Mouse (Mus musculus) midbrain, embryonic 15.5 days (tissue): ENCODE results near the gene Mrpl23. TPM values are rescaled to one million over a fixed set of nuclear protein-coding genes. Genes with fewer than 3 reads are reported as not detected.
A peak's percentile ranks its signal among the peaks of the same experiment; 100 is the strongest.

Experiments
- ATAC-seq: fragments of 200-750 bp; cut with Nextera tagmentation; replicated peaks from 2 replicates; pipeline ENCODE4 v1.8.0; 2017; ENCODE audit warnings: moderate TSS enrichment
- H3K27ac ChIP-seq: fragments of 300-500 bp; sonication (generic); 2 replicates; pipeline ENCODE4 v1.5.1; 2015; ENCODE audit warnings: mild to moderate bottlenecking, inconsistent platforms
- H3K27me3 ChIP-seq: fragments of 300-500 bp; sonication (generic); replicated peaks from 2 replicates; pipeline ENCODE4 v1.6.1; 2015; ENCODE audit warnings: inconsistent platforms
- H3K36me3 ChIP-seq: fragments of 300-500 bp; sonication (generic); replicated peaks from 2 replicates; pipeline ENCODE4 v1.6.1; 2015; ENCODE audit warnings: inconsistent platforms
- H3K4me1 ChIP-seq: fragments of 300-500 bp; sonication (generic); 2 replicates; pipeline ENCODE4 v1.6.1; 2015; ENCODE audit warnings: inconsistent platforms
- H3K4me2 ChIP-seq: fragments of 300-500 bp; sonication (generic); 2 replicates; pipeline ENCODE4 v1.6.1; 2015; ENCODE audit warnings: inconsistent platforms, mild to moderate bottlenecking, moderate library complexity
- H3K4me3 ChIP-seq: fragments of 300-500 bp; sonication (generic); 2 replicates; pipeline ENCODE4 v1.5.1; 2015; ENCODE audit warnings: mild to moderate bottlenecking, inconsistent platforms
- H3K9ac ChIP-seq: fragments of 300-500 bp; sonication (generic); 2 replicates; pipeline ENCODE4 v1.6.1; 2015; ENCODE audit warnings: mild to moderate bottlenecking, inconsistent platforms
- H3K9me3 ChIP-seq: fragments of 300-500 bp; sonication (generic); 2 replicates; pipeline ENCODE4 v1.6.1; 2016; ENCODE audit warnings: inconsistent platforms
- WGBS: fragments of 180-500 bp; shearing (Covaris S2); methylation state at CpG from one replicate; pipeline ENCODE4 v1.1.7; 2015; ENCODE audit warnings: mixed read lengths; 5-methylcytosine and 5-hydroxymethylcytosine counted together
- polyA plus RNA-seq: library from polyadenylated mRNA; unstranded; fragments of >200 nt; fragmentation: Nextera tagmentation; extraction: Ambion mirVana; gene quantifications from 2 replicates; pipeline ENCODE4 v1.2.1, GENCODE M21; 2015

Gene Mrpl23
- polyA plus RNA-seq, 1 experiment from 2014 or later, result 22.4 TPM

GRCm38 (mm10) chr7:142525342-142526178 lies 6.9 kb upstream of the Mrpl23 start:
- ATAC-seq, result no peak
- WGBS, result 26% methylated on average over 13 of the region's 13 CpGs
- H3K27ac ChIP-seq, result no peak overlapping the region
- H3K36me3 ChIP-seq, result no peaks in the 10 kb centered on the region
- no peaks in the 10 kb centered on the region for H3K27me3 ChIP-seq
- H3K4me1 ChIP-seq, result no peaks in the 10 kb centered on the region; the same call in 1 of the 2 replicates
- H3K9ac ChIP-seq, result no peak overlapping the region
- H3K9me3 ChIP-seq, result no peaks in the 10 kb centered on the region
- H3K4me3 ChIP-seq, result no peak overlapping the region
- no peak overlapping the region for H3K4me2 ChIP-seq

DNA sequence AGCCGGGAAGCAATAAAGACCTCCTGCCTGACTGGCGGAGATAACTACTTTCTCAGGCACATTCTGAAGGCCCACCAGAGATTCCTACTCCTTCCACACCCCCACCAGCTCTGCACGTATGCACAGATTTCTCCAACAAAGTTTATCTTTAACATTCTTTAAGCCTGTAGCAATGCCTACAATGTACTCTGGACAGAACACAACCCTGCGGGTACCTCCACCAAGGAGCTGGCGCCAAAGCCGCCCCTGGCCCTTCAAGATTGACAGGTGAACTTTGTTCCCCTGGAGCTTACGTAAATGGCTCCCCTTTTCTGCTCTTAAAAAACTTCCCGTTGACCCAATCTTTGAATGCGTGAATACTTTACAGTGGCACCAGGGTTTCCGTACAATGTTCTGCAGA lies 3.1 kb upstream of the Mrpl23 start:
- no peak overlapping the region for H3K9ac ChIP-seq
- H3K36me3 ChIP-seq, result no peaks in the 10 kb centered on the region
- H3K4me3 ChIP-seq, result no peak overlapping the region
- no peak for ATAC-seq
- WGBS, result 76% methylated on average over 10 of the region's 10 CpGs
- no peak overlapping the region for H3K4me2 ChIP-seq
- H3K27ac ChIP-seq, result no peak overlapping the region
- H3K27me3 ChIP-seq, result peaks cover 3% of the 10 kb centered on the region; the same call in 1 of the 2 replicates
- H3K9me3 ChIP-seq, result no peaks in the 10 kb centered on the region
- H3K4me1 ChIP-seq, result peaks cover 10% of the 10 kb centered on the region

GRCm38 (mm10) chr7:142531973-142532521 lies 439 bp upstream of the Mrpl23 start:
- WGBS, result 87% methylated on average over 4 of the region's 4 CpGs
- Histone ChIP-seq H3K27ac (no peak overlapping the region), H3K9ac (no peak overlapping the region), H3K27me3 (peaks cover 3% of the 10 kb centered on the region; the same call in 1 of the 2 replicates), H3K9me3 (no peaks in the 10 kb centered on the region), H3K4me1 (peaks cover 11% of the 10 kb centered on the region), H3K4me2 (no peak overlapping the region; the same call in 1 of the 2 replicates), H3K4me3 (no peak overlapping the region), H3K36me3 (no peaks in the 10 kb centered on the region)
- peak; percentile 32 for ATAC-seq

GRCm38 (mm10) chr7:142533059-142533855 lies 771 bp downstream of the Mrpl23 start:
- H3K4me2 ChIP-seq, result peak overlapping the region; percentile 76
- H3K27me3 ChIP-seq, result peaks cover 3% of the 10 kb centered on the region; the same call in 1 of the 2 replicates
- H3K4me1 ChIP-seq, result peaks cover 13% of the 10 kb centered on the region
- H3K27ac ChIP-seq, result peak overlapping the region; percentile 75
- peak; percentile 90 for ATAC-seq
- H3K9me3 ChIP-seq, result no peaks in the 10 kb centered on the region
- under 1% methylated on average over 44 of the region's 44 CpGs for WGBS
- no peaks in the 10 kb centered on the region for H3K36me3 ChIP-seq
- H3K4me3 ChIP-seq, result peak overlapping the region; percentile 67
- H3K9ac ChIP-seq, result peak overlapping the region; percentile 48

GRCm38 (mm10) chr7:142535116-142535515 lies 2.6 kb downstream of the Mrpl23 start:
- Histone ChIP-seq H3K4me2 (no peak overlapping the region), H3K36me3 (no peaks in the 10 kb centered on the region), H3K27ac (no peak overlapping the region), H3K4me1 (peaks cover 24% of the 10 kb centered on the region), H3K4me3 (no peak overlapping the region), H3K9ac (no peak overlapping the region), H3K9me3 (no peaks in the 10 kb centered on the region), H3K27me3 (peaks cover 3% of the 10 kb centered on the region; the same call in 1 of the 2 replicates)
- WGBS, result 81% methylated on average over 4 of the region's 4 CpGs
- no peak for ATAC-seq

- WGBS, result 98% methylated on average over 5 of the region's 5 CpGs
- Histone ChIP-seq H3K4me3 (no peak overlapping the region), H3K9ac (no peak overlapping the region), H3K27ac (no peak overlapping the region), H3K36me3 (no peaks in the 10 kb centered on the region), H3K9me3 (no peaks in the 10 kb centered on the region), H3K4me2 (no peak overlapping the region), H3K4me1 (peaks cover 24% of the 10 kb centered on the region), H3K27me3 (peaks cover 3% of the 10 kb centered on the region; the same call in 1 of the 2 replicates)
- ATAC-seq, result no peak
Observed at GRCm38 (mm10) chr7:142535832-142536231, 3.3 kb downstream of the Mrpl23 start.

DNA sequence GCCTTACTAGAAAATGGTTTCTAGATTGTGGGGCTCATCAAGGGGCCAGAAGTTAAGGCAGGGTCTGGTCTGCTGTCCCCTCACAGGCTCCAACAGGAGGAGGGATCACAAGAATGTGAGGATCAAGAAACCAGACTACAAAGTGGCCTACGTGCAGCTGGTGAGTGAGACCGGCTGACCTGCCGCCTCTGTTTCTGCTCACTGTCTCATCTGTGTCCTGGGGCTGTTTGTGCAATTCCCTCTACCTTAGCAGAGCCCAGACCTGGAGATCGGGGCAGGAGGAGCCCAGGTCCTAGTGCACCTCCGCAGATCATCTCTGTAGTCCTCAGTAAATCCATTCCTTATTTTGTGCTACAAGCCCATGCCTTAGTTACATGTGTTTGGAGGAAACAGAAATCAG lies 4.7 kb downstream of the Mrpl23 start:
- Histone ChIP-seq H3K4me3 (no peak overlapping the region), H3K4me2 (no peak overlapping the region), H3K27ac (no peak overlapping the region), H3K36me3 (no peaks in the 10 kb centered on the region), H3K27me3 (no peaks in the 10 kb centered on the region), H3K4me1 (peaks cover 24% of the 10 kb centered on the region), H3K9me3 (no peaks in the 10 kb centered on the region), H3K9ac (no peak overlapping the region)
- no peak for ATAC-seq
- WGBS, result 74% methylated on average over 5 of the region's 5 CpGs

GRCm38 (mm10) chr7:142537879-142538278 lies 5.4 kb downstream of the Mrpl23 start:
- Histone ChIP-seq H3K4me3 (no peak overlapping the region), H3K27ac (0 out of 2 replicates have a peak overlapping the region, but pooled peaks have one; percentile 5), H3K9ac (no peak overlapping the region), H3K27me3 (no peaks in the 10 kb centered on the region), H3K9me3 (no peaks in the 10 kb centered on the region), H3K4me1 (peaks cover 28% of the 10 kb centered on the region), H3K4me2 (no peak overlapping the region), H3K36me3 (no peaks in the 10 kb centered on the region)
- WGBS, result 8% methylated on average over 6 of the region's 6 CpGs
- ATAC-seq, result peak; percentile 29; the same call in 1 of the 2 replicates

- H3K4me1 ChIP-seq, result peaks cover 31% of the 10 kb centered on the region
- H3K4me2 ChIP-seq, result no peak overlapping the region
- H3K27me3 ChIP-seq, result no peaks in the 10 kb centered on the region
- no peaks in the 10 kb centered on the region for H3K36me3 ChIP-seq
- WGBS, result 31% methylated on average over 4 of the region's 4 CpGs
- no peak overlapping the region for H3K9ac ChIP-seq
- no peak overlapping the region for H3K27ac ChIP-seq
- no peak overlapping the region for H3K4me3 ChIP-seq
- 0 out of 2 replicates have a peak, but pooled peaks have one; percentile 2 for ATAC-seq
- no peaks in the 10 kb centered on the region for H3K9me3 ChIP-seq
Observed at GRCm38 (mm10) chr7:142538291-142538690, 5.8 kb downstream of the Mrpl23 start.

GRCm38 (mm10) chr7:142538766-142539165 lies 6.3 kb downstream of the Mrpl23 start:
- no peak overlapping the region for H3K9ac ChIP-seq
- no peak overlapping the region for H3K4me2 ChIP-seq
- ATAC-seq, result no peak
- H3K27ac ChIP-seq, result no peak overlapping the region
- H3K4me3 ChIP-seq, result no peak overlapping the region
- no peaks in the 10 kb centered on the region for H3K27me3 ChIP-seq
- H3K4me1 ChIP-seq, result peaks cover 27% of the 10 kb centered on the region
- WGBS, result 26% methylated on average over 6 of the region's 6 CpGs
- no peaks in the 10 kb centered on the region for H3K36me3 ChIP-seq
- H3K9me3 ChIP-seq, result no peaks in the 10 kb centered on the region

- no peak for ATAC-seq
- peaks cover 20% of the 10 kb centered on the region for H3K4me1 ChIP-seq
- no peaks in the 10 kb centered on the region for H3K27me3 ChIP-seq
- no peaks in the 10 kb centered on the region for H3K36me3 ChIP-seq
- no peak overlapping the region for H3K27ac ChIP-seq
- no peak overlapping the region for H3K4me3 ChIP-seq
- H3K9me3 ChIP-seq, result no peaks in the 10 kb centered on the region
- no peak overlapping the region for H3K4me2 ChIP-seq
- H3K9ac ChIP-seq, result no peak overlapping the region
- 68% methylated on average over 8 of the region's 8 CpGs for WGBS
Observed at GRCm38 (mm10) chr7:142539828-142540227, 7.3 kb downstream of the Mrpl23 start.

GRCm38 (mm10) chr7:142542771-142543303 lies 10.4 kb downstream of the Mrpl23 start:
- Histone ChIP-seq H3K36me3 (no peaks in the 10 kb centered on the region), H3K4me2 (no peak overlapping the region), H3K4me3 (no peak overlapping the region), H3K9ac (no peak overlapping the region), H3K9me3 (no peaks in the 10 kb centered on the region), H3K27me3 (no peaks in the 10 kb centered on the region), H3K4me1 (peaks cover 20% of the 10 kb centered on the region), H3K27ac (no peak overlapping the region)
- 14% methylated on average over 11 of the region's 11 CpGs for WGBS
- ATAC-seq, result no peak
